Mouse (Mus musculus): ENCODE results near the gene Dhcr7.

The Dhcr7 gene

DNA sequence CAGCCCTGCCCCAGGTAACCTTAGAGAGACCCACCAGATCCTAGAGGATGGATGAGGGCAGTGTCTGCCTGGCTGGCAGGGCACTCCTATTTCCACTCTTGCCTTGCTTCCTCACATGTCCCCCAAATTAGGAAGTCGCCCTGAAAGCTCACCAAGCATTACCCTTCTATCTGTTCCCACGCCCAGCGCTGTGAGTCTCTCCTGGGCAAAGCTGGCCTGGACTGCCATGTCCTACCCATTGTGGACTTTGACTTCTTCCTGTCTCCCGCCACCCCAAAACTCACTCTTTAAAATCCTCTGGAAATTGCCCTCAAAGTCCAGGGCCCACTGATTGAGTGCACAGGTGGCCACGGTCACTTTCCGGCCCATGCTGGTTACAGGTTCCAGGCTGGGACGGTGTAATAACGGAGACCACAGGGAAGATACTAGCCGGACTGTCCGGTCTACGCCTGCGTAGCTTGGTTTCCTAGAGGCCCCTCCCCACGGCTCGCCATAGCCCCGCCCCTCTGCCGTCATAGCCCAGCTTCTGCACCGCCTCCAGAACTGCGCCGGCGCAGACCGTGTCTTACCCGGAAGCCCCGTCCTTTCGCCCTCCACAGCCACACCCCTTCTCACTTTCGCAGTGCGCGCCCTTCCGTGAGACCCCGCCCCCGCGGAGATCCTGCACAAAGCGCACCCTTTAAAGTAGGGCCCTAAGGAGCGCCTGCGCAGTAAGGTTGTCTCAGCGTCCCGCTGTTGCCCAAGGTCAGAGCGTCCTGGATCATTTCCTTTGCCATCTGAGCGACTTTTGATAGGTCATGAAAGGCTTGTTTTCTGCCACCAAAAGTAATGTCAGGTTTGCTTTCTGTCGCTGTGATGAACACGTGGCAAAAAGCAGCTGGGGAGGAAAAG is at the start of gene Dhcr7, which contains the start of gene Nadsyn1:
TSS of gene Dhcr7 (plus strand) at position 771 of the 891 bp plus-strand sequence.
TSS of gene Nadsyn1 (minus strand) at position 475 of the 891 bp plus-strand sequence.
- peak; percentile 97 for DNase-seq (ENCODE audit: low spot score)

DNA sequence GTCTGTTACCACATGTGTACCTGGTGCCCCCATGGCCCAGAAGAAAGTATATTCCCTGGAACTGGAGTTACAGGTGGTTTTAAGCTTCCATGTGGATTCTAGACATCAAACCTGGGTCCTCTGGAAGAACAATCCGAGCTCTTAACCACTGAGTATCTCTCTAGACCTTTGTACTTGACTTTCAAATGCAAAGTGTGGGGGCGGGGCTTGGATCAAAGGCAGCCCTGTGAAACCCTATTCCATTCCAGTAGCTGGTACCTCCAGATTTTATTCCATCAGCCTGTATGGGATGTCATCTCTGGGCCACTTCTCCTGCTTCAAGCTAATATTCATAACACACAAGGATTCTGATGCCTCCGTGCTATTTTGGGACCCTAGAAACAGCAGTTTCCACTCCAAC is 46.8 kb upstream of the Dhcr7 start:
- DNase-seq (ENCODE audit: low spot score): no peak

DNA sequence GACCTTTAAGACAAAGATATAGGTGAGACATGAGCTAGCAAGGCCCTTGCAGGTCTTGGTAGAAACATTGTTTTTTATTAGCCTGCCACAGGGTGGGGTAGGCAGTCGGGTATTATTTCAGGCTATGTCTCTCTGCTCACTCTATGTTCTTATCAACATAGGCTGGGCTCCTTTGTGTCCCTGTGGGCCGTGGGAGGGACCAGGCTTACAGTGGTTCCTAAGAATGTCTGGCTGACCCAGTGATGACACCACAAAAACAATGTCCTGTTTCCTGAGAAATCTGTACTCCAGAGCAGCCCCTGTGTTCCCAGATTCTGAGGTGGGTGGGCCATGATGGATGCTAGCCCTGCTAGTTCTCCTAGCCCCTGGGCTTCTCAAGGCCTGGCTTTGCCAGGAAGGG is 45.6 kb upstream of the Dhcr7 start:
- DNase-seq (ENCODE audit: low spot score): no peak

DNA sequence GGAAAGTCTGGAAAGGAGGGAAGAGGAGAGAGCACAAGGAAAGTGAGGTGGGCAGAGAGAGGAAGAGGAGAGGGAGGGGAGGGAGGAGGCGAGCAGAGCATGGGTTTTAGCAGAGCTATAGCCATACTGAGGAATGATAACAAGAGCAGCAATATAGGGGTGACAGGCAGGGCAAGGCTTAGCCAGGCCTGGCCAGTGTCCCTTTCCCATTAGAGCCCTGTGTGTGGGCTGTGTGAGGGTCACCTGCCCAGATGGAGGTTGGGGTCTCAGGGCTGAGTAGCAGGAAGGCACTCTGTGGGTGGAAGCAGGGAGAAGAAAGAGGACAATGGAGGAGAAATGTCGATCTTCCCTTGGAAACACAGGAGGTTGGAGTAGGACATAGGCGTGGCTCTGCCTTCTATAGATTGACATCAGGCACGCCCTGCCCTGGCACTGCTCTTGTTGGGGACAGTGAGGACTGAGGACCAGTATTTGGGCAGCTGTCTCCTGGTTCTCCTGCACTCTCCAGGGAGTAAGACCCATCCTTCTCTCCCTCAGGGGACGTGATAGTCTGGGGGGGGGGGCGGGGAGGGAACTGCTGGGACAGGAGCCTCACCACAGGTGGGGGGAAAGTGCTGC is 39.5 kb upstream of the Dhcr7 start:
- DNase-seq (ENCODE audit: low spot score): no peak

DNA sequence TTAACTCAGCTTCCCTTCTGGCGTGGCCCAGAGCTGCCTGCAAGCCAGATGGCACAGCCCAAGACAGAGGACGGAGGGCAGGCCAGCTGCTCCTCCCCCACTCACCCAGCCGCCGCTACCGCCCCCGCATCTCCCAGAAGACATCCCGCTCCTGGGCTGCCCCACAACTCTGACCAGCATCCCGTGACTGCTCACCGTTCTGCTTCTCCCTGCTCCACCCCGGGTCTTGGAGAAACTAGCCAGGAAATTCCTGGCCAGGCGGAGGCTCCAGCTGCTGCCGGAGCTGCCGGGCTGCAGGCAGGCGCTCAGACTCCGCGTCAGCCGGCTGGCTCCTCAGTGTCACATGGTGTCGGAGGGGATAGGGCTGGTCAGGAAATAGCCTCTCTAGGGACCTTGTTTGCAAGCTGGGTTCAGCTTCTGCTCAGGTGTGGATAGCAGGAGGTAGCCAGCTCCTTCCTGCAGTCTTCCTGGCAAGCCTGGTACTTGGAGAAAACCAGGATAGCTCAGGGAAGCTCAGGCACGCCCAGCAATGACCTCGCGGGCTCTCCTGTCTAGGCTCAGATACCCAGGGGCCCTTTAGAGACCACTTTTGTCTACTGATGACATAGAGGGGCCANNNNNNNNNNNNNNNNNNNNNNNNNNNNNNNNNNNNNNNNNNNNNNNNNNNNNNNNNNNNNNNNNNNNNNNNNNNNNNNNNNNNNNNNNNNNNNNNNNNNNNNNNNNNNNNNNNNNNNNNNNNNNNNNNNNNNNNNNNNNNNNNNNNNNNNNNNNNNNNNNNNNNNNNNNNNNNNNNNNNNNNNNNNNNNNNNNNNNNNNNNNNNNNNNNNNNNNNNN is 38.7 kb upstream of the Dhcr7 start, which contains the start of gene Mrgpre:
TSS of gene Mrgpre (minus strand) at position 505 of the 834 bp plus-strand sequence.
- DNase-seq (ENCODE audit: low spot score): peak; percentile 57

DNA sequence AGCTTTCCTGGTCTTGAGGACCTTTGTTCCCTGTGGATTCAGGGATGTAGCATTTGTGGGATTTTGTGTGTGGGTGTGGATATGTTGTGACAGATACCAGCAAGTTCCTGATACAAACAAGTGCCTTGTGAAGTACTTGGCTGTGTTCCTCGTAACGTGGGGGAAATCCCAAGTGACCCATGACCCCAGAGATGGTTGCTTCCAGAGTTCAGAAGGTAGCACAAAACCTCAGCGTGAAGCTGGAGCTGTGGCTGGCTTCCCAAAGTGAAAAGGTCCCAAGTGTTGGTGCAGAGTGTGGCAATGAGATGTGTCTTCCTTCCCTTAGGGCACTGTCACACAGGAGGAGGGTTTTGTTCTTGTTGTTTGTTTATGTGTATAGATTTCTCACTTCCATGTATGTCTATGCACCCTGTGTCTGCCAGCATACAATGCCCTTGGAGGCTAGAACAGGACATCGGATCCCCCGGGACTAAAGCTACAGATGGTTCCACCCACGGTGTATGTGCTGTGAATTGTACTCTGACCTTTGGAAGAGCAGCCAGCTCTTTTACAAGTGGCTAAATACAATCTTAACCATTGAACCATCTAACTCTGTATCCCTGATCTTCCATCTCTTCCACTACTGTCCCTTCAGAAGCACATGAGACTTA is 30.5 kb upstream of the Dhcr7 start:
- no peak for DNase-seq (ENCODE audit: low spot score)

DNA sequence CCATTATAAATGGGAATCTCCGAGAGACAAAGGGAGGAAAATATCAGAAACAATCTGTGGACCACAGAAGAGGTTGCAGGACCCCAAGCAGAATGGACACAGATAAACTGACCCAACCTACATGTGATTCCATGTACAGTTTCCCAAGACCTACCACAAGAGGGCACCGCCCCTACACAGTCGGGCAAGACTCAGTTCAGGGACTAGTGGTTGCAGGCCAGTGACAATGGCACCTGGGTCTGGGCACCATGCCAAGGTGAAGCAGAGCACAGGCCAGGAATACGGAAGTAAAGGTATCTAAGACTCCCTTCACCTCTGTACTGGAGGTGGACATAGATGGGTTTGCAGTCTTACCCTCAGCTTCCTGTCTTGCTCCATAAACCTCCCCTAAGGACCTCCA is 29.8 kb upstream of the Dhcr7 start:
- DNase-seq (ENCODE audit: low spot score): no peak

DNA sequence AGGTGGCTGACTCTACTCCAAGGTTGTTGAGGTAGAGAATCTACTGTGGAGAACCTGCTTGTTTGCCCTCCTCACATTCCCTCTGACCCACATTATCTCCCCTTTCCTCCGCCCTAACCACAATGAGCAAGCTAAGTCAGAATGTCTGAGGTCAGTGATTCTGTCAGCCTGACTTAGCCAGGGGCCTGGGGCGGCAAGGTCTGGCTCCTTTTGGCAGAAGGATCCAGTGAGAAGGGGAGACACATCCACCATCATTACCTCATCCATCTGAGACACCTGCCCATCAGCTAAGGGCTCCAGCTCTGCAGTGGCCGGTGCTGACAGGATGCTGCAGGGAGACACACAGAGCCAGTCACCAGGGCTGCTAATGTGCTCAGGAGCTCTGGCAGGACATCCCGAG is 24.2 kb upstream of the Dhcr7 start:
- no peak for DNase-seq (ENCODE audit: low spot score)

DNA sequence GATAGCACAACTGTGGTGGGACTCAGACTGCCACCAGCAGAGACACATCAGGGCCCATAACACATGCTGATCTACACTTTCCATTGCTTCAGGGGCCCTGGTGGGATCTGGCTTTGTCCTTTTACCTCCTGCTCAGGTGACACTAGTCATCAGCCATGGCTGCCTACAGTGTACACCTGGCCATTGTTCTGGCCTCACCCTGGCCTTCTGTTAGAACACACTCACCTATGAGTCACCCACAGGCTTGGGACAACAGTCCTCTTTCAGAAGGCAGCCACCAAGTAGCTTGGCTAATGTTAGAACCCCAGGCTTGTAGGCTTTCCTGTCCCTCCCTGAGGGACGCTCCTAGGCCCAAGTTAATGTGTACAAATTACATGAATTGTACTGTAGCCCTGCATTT is 22.2 kb upstream of the Dhcr7 start:
- no peak for DNase-seq (ENCODE audit: low spot score)

DNA sequence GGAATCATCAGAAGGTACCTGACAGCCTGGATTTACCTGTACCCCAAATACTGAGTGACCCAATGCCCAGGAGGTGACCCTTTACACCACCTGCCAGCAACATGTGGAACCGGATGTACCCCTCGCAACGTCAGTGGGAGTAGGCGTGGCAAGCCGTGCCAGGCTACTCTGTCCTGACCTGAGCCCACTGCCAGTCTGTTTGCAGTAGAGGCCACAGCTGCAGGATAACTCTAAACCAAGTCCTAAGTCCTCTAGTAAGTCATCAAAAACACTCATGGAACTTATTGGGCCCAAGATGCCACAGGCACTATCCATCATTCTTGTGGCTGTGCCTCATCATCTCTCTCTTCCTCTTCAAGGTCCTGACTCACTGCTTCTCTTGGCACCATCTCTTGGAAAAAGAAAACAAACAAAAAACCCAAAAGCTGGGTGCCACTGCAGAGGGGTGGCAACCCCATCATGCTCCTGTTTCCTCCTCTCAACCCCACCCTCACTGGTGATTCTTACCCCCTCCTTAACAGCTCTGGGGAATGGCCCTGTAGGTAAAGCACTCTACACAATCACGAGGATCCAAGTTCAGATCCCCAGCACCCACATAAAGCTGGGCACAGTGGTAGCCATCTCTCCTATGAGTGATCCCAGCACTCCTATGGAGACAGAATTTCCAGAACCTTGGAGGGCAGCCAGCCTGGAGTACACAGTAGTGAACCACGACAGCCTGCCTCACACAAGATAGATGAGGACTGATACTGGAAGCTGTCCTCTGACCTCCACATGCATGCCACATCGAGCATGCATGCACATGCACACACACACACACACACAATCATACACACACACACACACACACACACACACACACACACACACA is 21.5 kb upstream of the Dhcr7 start:
- no peak for DNase-seq (ENCODE audit: low spot score)

DNA sequence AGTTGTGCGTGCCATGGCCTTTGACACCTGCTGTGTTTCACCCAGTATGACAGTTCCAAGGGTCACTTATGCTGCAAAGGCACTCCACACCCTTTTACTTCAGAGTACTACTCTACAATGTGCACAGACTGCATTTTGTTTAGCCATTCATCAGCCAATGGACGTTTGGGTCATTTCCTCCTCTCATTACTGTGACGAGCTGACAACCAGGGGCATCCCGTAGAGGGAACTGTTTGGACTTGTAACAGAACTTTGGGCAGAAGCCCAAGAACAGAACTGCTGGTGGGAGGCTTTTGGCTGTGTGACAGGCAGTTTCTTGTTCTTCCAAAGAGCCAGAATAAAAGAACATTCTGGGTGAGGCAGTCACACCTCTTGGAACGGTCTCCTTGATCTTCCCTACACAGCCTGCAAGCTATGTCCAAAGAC is 17.7 kb upstream of the Dhcr7 start:
- DNase-seq (ENCODE audit: low spot score): no peak

DNA sequence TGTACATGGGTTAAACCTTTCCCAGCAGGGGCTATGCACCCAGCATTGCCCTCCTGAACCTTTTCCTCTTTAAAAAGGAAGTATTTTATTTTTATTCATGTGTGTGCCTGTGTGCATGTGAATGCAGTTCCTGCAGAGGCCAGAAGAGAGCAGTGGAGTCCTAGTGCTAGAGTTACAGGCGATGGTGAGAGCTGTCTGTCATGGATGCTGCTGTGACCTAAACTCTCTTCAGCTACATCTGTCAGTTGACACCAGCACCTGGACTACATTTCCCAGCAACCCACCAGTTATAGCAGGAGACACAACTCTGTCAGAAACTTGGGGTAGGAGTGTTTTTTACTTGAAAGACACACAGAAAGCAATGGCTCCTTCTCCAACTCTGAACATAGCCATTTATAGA is 14.0 kb upstream of the Dhcr7 start:
- no peak for DNase-seq (ENCODE audit: low spot score)

DNA sequence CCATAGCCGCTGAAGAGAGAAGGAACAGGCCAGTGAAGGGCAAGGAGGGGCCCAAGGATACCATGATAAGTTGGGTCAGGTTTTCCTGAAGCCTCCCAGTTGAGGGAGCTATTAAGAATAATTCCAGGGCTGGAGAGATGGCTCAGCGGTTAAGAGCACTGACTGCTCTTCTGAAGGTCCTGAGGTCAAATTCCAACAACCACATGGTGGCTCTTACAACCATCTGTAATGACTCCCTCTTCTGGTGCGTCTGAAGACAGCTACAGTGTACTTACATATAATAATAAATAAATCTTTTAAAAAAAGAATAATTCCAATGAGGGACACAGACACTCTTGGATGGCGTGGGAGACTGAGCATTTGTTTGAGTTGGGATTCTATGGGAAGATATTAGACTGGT is 3.7 kb upstream of the Dhcr7 start:
- no peak for DNase-seq (ENCODE audit: low spot score)

DNA sequence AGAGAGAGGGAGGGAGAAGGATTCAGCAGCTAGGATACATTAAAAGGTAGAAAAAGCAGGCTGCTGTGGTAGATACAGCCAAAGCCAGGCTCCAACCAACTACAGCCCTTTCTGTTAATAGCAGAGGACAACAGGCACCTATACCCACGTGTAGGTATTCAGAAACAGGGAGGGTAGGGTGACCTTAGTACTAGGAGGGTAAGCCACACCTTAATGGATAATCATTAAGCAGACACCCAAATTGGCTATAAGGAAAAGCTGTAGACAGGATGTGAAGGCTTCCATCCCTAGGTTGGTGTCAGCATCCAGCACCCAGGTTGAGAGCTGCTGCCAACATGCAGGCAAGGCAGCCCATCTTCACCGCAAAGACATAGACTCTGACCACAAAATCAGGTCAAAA is 1.7 kb upstream of the Dhcr7 start:
- no peak for DNase-seq (ENCODE audit: low spot score)

DNA sequence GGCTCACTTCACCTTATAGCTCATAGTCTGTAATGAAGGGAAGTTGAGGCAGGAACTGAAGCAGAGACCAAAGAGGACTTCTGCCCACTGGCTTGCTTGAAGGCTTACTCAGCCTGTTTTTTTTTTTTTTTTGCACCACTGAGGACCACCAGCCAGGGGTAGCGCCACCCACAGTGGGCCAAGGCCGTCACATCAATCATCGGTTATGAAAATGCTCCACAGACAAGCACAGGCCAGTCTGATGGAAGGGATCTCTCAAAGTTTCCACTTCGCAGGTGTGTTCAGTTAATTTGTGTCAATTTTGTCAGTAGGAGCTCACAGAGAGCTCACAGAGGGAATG is 291 bp downstream of the Dhcr7 start:
- DNase-seq (ENCODE audit: low spot score): no peak

DNA sequence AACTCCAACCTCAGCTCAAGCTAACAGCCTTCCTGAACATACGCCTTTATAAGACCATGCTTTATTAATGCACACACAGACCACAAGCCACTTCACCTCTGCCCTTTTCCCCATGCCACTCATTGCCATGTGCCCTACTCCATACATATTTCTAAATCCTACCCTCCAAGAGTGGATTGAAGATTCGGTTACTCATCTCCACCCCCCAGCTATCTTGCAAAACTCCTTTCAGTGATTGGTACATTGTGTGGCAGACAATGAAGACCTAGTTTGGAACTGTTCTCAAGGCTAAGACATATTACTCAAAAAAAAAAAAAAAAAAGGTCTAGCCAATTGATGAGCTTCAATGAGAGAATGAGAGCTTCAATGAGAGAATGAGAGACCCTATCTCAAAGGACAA is 4.0 kb downstream of the Dhcr7 start:
- DNase-seq (ENCODE audit: low spot score): no peak

DNA sequence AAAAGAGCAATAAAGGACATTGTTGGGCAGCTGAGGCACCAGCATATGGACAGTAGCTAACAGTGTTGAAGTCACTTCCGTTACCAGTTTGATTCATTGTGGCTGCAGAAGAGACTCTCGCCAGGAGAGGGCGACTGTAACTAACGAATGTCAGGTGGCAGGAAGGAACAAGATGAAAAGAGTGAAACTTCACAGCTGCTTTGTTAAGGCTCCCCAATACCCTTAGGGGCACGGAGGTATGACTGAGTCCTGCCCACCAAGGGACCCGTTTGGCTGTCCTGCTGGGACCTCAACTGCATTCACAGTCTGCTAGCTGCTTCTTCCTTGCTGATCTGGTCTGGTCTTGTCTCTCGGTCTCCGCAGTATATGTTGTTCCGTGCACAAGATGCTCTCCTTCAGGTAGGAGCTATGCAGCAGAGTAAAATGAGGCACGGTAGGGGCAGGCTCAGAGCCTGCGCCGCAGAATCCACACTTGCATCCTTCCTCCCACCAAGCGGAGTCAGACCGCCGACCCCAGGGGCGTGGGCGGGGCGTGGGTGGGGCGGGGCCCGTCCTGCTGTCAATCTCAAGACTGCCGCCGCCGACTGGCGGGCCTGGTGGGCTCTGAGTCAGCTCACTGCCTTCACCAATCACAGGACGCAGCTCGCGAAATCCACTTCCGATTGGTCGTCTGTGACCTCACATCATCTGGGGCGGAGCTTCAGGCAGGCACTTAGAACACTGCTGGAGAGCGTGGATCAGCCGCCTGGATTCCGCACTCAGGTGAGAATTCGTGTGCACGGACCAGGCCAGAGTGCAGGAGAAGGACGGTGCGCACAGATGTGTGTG is 6.8 kb downstream of the Dhcr7 start:
- DNase-seq (ENCODE audit: low spot score): peak; percentile 96

DNA sequence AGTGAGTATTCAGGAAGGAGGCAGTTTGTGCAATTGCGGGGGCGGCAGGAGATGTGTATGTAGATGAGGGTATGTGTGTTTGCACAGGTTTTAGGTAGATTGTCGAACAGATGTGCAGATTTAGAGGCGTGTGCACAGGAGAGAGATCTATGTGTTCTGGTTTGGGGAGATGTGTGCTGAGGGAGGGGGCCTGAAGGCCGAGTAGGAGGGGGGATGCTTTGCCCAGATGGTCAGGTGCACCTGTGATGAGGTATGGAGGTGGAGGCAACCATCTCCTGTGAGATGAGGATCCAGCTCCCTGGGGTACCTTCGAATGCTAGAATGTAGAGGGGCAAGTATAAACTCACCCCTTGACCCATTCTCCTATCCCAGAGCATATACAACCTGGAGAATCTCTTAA is 7.5 kb downstream of the Dhcr7 start:
- no peak for DNase-seq (ENCODE audit: low spot score)

DNA sequence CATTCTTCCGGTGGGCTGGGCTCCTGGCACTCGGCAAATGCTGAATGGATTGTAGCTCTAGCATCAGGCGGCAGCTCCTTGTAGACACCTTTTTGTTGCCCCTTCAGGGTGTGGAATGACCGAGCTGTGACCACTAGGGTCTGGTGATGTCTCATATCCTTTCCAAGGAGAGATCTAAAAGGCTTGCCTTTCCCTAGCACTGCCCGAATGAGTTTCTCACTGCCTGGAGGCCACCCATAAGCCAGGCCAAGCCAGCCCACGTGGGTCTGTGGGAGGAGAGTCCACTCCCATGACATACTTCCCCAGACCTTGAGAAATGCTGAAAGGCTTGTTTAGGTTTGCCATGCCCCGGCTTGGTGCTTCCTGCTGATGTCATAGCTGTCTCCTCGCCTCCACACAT is 9.3 kb downstream of the Dhcr7 start:
- DNase-seq (ENCODE audit: low spot score): no peak

DNA sequence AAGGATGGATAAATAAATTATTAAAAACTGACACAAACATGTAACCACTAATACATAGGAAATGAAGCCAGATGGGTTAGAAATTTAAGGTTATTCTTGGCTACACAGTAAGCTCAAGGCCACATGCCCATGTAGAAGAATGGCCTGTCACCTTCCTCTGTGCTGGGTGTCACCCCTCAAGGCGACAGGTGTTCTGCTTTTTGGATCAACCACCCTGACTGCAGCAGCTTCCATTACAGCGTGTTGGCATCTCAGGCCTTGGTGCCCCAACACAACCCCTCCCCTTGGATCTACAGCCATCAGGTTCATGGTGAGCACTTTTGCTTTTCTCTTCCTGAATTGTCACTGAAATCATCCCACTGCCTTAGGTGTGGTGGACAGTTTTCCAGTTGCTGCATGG is 9.7 kb downstream of the Dhcr7 start:
- DNase-seq (ENCODE audit: low spot score): no peak

All from left cerebral cortex, adult 11 months (tissue).